Mouse (Mus musculus) hematopoietic multipotent progenitor cell, adult 10-12 weeks (in vitro differentiated cells): ENCODE results near the gene Elavl1. TPM values are rescaled to one million over a fixed set of nuclear protein-coding genes. Genes with fewer than 3 reads are reported as not detected.

Experiments
- polyA plus RNA-seq: library from polyadenylated mRNA; stranded (reverse); fragments of >175 nt; gene quantifications from 2 replicates; pipeline ENCODE4 v1.2.3, GENCODE M21; 2012; ENCODE audit warnings: low replicate concordance

The Elavl1 gene
- polyA plus RNA-seq, result 44.2 and 54.9 TPM in 2 replicates

DNA sequence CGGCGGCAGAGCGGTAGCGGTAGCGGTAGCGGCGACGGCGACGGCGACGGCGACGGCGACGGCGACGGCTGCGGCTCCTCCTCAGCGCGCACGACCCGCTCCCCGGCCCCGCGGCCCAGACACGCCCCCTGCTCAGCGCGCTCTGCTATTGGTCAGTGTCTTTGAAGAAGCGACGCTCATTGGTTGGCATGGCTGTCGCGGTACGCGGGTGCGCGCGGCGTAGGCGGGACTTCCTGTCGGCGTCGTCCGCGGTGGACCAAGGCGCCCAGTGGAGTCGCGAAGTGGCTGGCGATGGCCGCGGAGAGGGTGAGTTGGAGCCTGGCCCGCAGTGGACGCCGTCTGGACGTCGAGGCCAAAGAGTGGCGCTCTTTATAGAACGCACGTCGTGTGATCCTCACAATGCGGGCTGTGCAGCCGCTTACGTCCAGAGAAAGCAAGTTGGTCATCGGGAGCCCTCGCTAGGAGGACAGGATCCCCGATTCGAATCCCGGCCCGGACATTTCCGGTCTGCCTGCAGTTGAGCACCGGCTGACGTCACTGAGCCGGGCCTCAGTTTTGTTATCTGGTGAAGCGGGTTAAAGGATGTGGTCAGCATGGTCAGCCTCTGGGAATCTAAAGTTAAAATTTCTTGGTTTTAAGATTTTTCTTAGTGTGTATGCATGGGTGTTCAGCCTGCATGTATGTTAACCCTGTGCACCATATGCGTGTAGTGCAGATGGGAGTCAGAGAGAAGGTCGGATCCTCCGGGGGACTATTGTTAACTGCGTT lies at the start of gene Elavl1, which contains the start of gene Ccl25:
Elavl1 (minus strand) TSS at position 431 of the 768 bp plus-strand sequence.
Ccl25 (plus strand) TSS at position 228 of the 768 bp plus-strand sequence.

DNA sequence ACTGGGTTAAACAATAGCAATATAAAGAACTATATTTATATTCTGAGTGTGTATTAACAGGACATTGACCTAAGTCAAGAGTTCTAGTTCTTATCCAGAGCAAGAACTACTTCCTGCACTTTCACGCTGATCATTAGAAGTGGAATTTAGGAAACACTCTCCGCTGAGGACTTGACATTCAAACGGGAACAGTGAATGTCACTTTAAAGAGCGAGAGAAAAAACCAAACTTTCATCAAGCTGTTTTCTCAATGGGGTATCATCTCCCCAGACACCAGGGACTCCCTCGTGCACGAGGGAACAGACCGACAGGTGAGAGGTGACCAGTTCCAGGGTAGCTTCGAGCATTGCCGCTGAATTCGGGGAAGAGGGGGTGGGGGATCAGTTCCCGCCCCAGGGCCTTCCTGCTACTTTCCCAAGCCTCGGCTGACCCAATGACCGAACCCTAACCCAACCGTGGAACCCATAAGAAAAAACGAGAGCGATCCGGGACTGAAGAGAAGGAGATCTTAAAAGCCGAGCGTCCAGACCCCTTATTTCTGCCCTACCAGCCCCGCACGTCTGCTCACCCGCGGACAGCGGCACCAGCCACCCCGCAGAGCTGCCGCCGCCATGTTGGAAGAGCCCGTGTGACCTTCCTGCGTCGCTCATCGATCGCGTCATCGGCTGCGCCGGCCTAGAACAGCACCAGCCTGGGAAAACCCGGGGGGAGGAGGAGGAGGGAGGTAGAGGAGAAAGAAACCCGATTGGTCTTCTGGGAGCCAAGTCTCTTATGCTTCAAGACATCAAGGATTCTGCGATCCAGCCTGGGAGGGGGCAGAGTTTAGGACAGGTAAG lies 49.7 kb downstream of the Elavl1 start, which contains the start of gene Timm44:
Timm44 (minus strand) TSS at position 639 of the 836 bp plus-strand sequence.

DNA sequence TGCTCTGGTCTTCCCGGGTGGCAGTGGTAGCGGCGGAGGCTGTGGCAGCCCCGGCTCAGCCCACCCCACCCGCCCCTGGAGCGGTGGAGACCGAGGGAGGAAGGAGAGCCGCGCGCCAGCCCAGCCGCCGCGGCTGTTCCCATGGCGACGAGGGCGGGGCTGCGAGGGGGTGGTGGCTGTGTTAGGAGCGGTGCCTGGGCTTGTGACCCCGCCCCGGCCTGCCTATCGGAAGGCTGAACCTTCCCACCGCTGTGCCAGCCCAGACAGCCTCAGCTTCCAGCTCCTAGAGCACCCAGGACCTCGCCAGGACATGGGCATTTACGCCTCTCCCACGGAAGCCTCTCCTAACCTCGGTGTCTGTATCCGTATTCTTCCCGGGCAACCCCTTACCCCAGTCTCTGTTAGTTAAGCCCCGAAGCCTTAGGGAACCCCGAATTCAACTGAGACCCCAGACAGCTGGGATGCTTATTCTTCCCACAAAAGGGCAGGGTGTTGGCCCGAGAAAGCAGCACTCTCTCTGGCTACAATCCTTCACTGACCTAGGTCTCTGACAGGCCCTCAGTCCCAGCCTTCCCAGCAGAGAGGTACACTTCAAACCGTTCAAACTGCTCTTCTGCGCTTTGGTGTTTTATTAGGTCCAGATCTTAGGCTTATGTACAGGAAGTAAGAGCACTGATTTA lies 65.9 kb downstream of the Elavl1 start, which contains the start of gene Ctxn1:
Ctxn1 (minus strand) TSS at position 150 of the 680 bp plus-strand sequence.

DNA sequence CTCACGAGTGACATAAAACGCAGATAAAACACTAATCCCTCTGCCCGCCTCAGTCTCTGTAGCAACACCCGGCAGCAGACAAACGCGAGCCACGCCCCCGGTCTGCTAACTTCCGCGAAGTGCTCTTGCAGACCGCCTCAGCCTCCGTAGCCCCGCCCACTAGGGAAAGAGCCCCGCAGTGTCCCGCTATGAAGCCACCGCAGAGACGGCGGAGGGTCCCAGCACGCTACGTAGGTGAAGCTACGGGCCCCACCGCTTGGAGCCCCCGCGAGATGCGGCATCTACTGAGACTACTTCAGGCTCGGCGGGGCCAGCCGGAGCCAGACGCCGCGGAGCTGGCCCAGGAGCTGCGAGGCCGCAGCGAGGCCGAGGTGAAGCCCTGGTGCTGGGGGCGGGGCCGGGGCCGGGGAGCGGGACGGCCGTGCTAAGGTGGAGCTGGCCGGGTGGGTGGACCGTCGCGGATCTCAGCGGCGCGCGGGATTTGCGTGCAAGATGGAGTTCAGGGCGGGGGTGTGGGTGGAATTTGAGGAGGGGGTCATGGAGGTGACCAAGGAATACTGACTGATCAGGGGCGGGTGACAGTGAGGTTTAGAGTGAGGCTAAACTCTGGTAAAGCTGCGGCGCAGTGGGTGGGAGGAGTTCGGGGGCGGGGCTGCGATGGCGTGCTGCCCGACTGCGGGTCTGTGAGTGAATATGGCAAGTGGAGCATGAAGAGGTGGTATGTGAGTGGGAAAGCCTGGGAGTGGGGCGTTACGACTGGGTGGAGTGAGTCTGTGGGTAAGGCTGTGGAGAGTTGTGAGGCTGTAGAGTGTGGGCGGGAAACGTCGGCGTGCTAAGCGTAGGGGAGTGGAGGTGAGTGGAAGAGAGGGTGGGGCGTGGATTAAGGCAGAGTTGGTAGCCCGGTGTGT lies 72.0 kb downstream of the Elavl1 start, which contains the start of gene Snapc2:
Snapc2 (plus strand) TSS at position 147 of the 908 bp plus-strand sequence.

DNA sequence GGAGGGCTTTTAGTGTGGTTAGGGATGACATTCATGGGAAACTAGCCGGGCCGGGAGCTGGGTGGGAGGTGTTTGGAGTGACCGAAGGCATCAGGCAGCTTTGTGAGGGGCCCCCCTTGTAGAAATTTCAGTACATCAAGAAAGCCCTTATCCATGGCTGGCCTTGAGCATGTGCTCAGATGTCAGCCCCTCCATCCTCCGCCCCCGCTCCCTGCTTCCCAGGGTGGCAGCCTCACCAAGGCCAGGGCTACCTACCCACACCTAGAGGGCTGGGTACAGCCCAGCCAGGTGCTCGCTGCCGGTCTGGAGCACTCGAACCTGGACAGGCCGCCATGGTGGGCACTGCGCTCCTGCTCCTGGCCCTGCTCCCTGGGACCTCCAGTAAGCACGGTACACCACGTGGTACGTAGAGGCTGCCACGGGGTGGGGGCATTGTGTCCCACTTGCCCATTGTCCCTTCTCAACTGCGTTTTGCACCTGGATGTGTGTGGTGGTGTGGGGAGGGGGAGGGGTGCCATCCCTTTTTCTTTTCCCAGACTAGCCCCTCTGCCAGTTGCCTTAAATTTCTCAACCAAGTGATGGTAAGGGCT lies 77.2 kb downstream of the Elavl1 start, which contains the start of gene Tgfbr3l:
Tgfbr3l (plus strand) TSS at position 264 of the 590 bp plus-strand sequence.

DNA sequence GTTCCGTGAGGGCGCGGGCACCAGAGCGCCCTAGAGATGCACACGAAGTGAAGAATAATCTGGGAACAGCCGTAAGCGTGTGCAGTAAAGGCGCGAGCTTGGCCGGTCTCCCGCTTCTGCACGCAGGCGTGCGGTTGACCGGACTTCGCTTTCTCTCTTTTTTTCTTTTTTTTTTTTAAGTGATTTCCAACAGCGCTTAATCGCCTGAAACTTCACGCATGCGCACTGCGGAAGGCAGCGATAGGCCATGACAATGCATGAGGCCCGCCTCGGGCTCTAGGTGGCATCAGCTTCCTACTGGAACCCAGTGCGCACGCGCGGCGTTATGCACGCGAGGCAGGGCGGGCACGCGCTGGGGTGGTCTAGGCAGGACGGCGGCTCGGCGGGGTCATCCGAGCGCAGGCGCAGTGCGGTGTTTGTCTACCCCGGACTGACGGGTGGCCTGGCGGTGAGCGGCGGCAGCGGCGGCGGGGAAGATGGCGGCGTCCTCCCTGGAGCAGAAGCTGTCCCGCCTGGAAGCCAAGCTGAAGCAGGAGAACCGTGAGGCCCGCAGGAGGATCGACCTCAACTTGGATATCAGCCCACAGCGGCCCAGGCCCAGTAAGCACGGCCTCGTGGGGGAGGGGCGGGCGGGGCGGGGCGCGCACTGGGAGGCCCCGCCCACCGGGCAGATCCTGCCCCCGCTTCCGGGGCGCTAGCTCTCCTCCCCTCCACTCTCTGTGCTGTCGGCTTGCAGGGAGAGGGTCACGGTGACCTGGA lies 86.6 kb downstream of the Elavl1 start, which contains the start of the genes Map2k7 and Gm49320:
Map2k7 (plus strand) TSS at position 307 of the 759 bp plus-strand sequence.
Gm49320 (plus strand) TSS at position 432 of the 759 bp plus-strand sequence.

Other genes starting within 250 kb of the Elavl1 start
- gene Cd209f, start 219.6 kb downstream of the Elavl1 start, polyA plus RNA-seq, result not detected in 2 replicates
- not detected in 2 replicates for gene Cd209g, start 191.3 kb downstream of the Elavl1 start, polyA plus RNA-seq
- gene Evi5l, start 158.8 kb downstream of the Elavl1 start, polyA plus RNA-seq, result 12.3 and 16.8 TPM in 2 replicates
- gene Prr36, start 108.0 kb downstream of the Elavl1 start, polyA plus RNA-seq, result 0.17 and 0.51 TPM in 2 replicates
- not detected in 2 replicates for gene Lrrc8e, start 98.6 kb downstream of the Elavl1 start, polyA plus RNA-seq
- gene Map2k7, start 86.7 kb downstream of the Elavl1 start, polyA plus RNA-seq, result 193 and 258 TPM in 2 replicates
- 0.26 and 0.38 TPM in 2 replicates for gene Gm49320, start 86.5 kb downstream of the Elavl1 start, polyA plus RNA-seq
- 57.9 and 98.0 TPM in 2 replicates for gene Tgfbr3l, start 77.2 kb downstream of the Elavl1 start, polyA plus RNA-seq
- 45.0 and 117 TPM in 2 replicates for gene Snapc2, start 72.3 kb downstream of the Elavl1 start, polyA plus RNA-seq
- 1.2 and 1.9 TPM in 2 replicates for gene Ctxn1, start 66.1 kb downstream of the Elavl1 start, polyA plus RNA-seq
- 32.6 and 33.6 TPM in 2 replicates for gene Timm44, start 49.5 kb downstream of the Elavl1 start, polyA plus RNA-seq
- gene Ccl25, start 203 bp downstream of the Elavl1 start, polyA plus RNA-seq, result 1.3 and 1.8 TPM in 2 replicates
- gene Cers4, start 167.6 kb upstream of the Elavl1 start, polyA plus RNA-seq, result 2.6 and 7.0 TPM in 2 replicates